Comparison of ENCODE assay signal across 20 mouse cellular contexts in genomic region chr9:60586920-60587319, GRCm38 (mm10).
A peak's percentile ranks its signal among the peaks of the same experiment; 100 is the strongest.
DNase-seq lines count a peak whose midpoint lies in the region; ATAC-seq and TF ChIP-seq lines count a peak whose summit lies in the region.
"Had no signal": no experiment of that assay in that cellular context is flagged by ENCODE, and none has a peak within 500 bp of the region (broad histone marks: within the 10 kb centered on the region; RNA-seq: fewer than 3 reads in every experiment).

No protein-coding gene starts in this region.

- H3K27ac ChIP-seq in intestine, postnatal 0 days (ENCODE audit: low read depth, low read length): no peak overlapping the region
- H3K27ac ChIP-seq in intestine, embryonic 15.5 days: no peak overlapping the region
- H3K27ac ChIP-seq in lung, postnatal 0 days (ENCODE audit: low read length): no peak overlapping the region
- H3K27ac ChIP-seq in CH12.LX (ENCODE audit: insufficient read depth, low read depth): no peak overlapping the region
- H3K27ac ChIP-seq: forebrain, embryonic 13.5 days; heart, embryonic 13.5 days; liver, embryonic 15.5 days; stomach, embryonic 15.5 days had no signal

- H3K9me3 ChIP-seq in intestine, postnatal 0 days (ENCODE audit: control insufficient read depth): no peaks in the 10 kb centered on the region
- H3K9me3 ChIP-seq in intestine, embryonic 15.5 days: no peaks in the 10 kb centered on the region
- no peaks in the 10 kb centered on the region for H3K9me3 ChIP-seq in lung, postnatal 0 days (ENCODE audit: low read length)
- H3K9me3 ChIP-seq in CH12.LX (replicated peaks; ENCODE audit: low read length): peaks cover 4% of the 10 kb centered on the region
- H3K9me3 ChIP-seq: forebrain, embryonic 13.5 days; G1E; heart, embryonic 13.5 days; liver, embryonic 15.5 days; stomach, embryonic 15.5 days had no signal

- TF ChIP-seq CTCF in intestine, postnatal 0 days (IDR thresholded peaks at IDR 0.05; ENCODE audit: low read depth): peak; percentile 55
- peak; percentile 42 for TF ChIP-seq CTCF in lung, postnatal 0 days (IDR thresholded peaks at IDR 0.05)
- TF ChIP-seq CTCF in CH12.LX (conservative IDR thresholded peaks at IDR 0.05 in 1 of 2, IDR thresholded peaks at IDR 0.05 in 1 of 2; ENCODE audit: low read depth in 2 of 2, low read length in 2 of 2): no peak
- peak; percentile 35; the same call in 1 of the 2 replicates for TF ChIP-seq CTCF in brain, embryonic 14.5 days (IDR thresholded peaks at IDR 0.05; ENCODE audit: borderline replicate concordance, extremely low read depth, insufficient read depth, insufficient read length)

- H3K36me3 ChIP-seq in intestine, postnatal 0 days (ENCODE audit: control insufficient read depth, insufficient read depth): peaks cover 14% of the 10 kb centered on the region; the same call in 1 of the 2 replicates
- no peaks in the 10 kb centered on the region for H3K36me3 ChIP-seq in intestine, embryonic 15.5 days
- no peaks in the 10 kb centered on the region for H3K36me3 ChIP-seq in lung, postnatal 0 days (ENCODE audit: insufficient read depth, low read length)
- H3K36me3 ChIP-seq in CH12.LX (replicated peaks in 1 of 2; ENCODE audit: control insufficient read depth in 1 of 2, insufficient read depth in 1 of 2, low read length in 1 of 2): peaks cover 0 to 21% of the 10 kb centered on the region in 2 experiments
- H3K36me3 ChIP-seq: G1E; liver, embryonic 15.5 days; stomach, embryonic 15.5 days had no signal

- TF ChIP-seq EP300 in lung, postnatal 0 days (IDR thresholded peaks at IDR 0.05): no peak
- no peak for TF ChIP-seq EP300 in CH12.LX (IDR thresholded peaks at IDR 0.05; ENCODE audit: low read length)

- in situ Hi-C loops in CH12.LX (cut with MboI; ENCODE audit: low pct_ligation_motif_present, low pct_unique_long_range_greater_than_20kb, low sequenced_read_pairs): no loop called here

- no peak for DNase-seq in lung, postnatal 0 days (ENCODE audit: low spot score)
- DNase-seq in lung, postnatal 10 days: no peak
- peak; percentile 3 for DNase-seq in CH12.LX (ENCODE audit: extremely low read depth)
- peak; percentile 28 for DNase-seq in brain, embryonic 14.5 days (ENCODE audit: low read depth)
- no peak for DNase-seq in adrenal gland, postnatal 4 days (ENCODE audit: low spot score in 2 of 2)
- DNase-seq: adrenal gland, postnatal 36 days; cerebellum, adult 8-10 months; gastrocnemius, postnatal 10 days; heart, adult 11 months; kidney, adult 8-10 months; kidney, postnatal 36 days; retina, postnatal 1 day; thymus, postnatal 25 days had no signal

- ATAC-seq in intestine, postnatal 0 days: no peak
- ATAC-seq in intestine, embryonic 15.5 days: no peak
- no peak for ATAC-seq in lung, postnatal 0 days
- ATAC-seq: forebrain, embryonic 13.5 days had no signal

- no peak for TF ChIP-seq RAD21 in CH12.LX (IDR thresholded peaks at IDR 0.05; ENCODE audit: low read depth, low read length)

- WGBS in intestine, postnatal 0 days: 80% methylated on average over 3 of the region's 3 CpGs
- 74% methylated on average over 3 of the region's 3 CpGs for WGBS in intestine, embryonic 15.5 days
- 74% methylated on average over 3 of the region's 3 CpGs for WGBS in lung, postnatal 0 days

- no peak overlapping the region for H3K4me3 ChIP-seq in intestine, postnatal 0 days (ENCODE audit: low read depth, low read length)
- H3K4me3 ChIP-seq in intestine, embryonic 15.5 days (replicated peaks): no peak overlapping the region
- no peak overlapping the region for H3K4me3 ChIP-seq in lung, postnatal 0 days (ENCODE audit: low read depth, low read length)
- H3K4me3 ChIP-seq in CH12.LX (replicated peaks in 1 of 3; ENCODE audit: low read depth in 2 of 3, low read length in 2 of 3, poor library complexity in 1 of 3): no peak overlapping the region
- H3K4me3 ChIP-seq: forebrain, embryonic 13.5 days; heart, embryonic 13.5 days; liver, embryonic 15.5 days; stomach, embryonic 15.5 days had no signal

- no peak overlapping the region for H3K4me2 ChIP-seq in intestine, postnatal 0 days (replicated peaks; ENCODE audit: low read depth)
- H3K4me2 ChIP-seq in intestine, embryonic 15.5 days (replicated peaks): no peak overlapping the region
- H3K4me2 ChIP-seq in lung, postnatal 0 days (replicated peaks; ENCODE audit: low read depth, low read length): no peak overlapping the region
- H3K4me2 ChIP-seq in CH12.LX (ENCODE audit: insufficient read depth, low read depth, poor library complexity, severe bottlenecking): no peak overlapping the region
- H3K4me2 ChIP-seq: forebrain, embryonic 13.5 days; heart, embryonic 13.5 days; liver, embryonic 15.5 days; stomach, embryonic 15.5 days had no signal

- H3K4me1 ChIP-seq in intestine, postnatal 0 days (replicated peaks; ENCODE audit: control insufficient read depth, insufficient read depth, low read length): no peaks in the 10 kb centered on the region
- H3K4me1 ChIP-seq in intestine, embryonic 15.5 days (replicated peaks): no peaks in the 10 kb centered on the region
- no peaks in the 10 kb centered on the region for H3K4me1 ChIP-seq in lung, postnatal 0 days (ENCODE audit: insufficient read depth, low read depth, low read length)
- no peaks in the 10 kb centered on the region for H3K4me1 ChIP-seq in CH12.LX (ENCODE audit: control insufficient read depth in 1 of 2, insufficient read depth in 2 of 2)
- H3K4me1 ChIP-seq: forebrain, embryonic 13.5 days; heart, embryonic 13.5 days; liver, embryonic 15.5 days; stomach, embryonic 15.5 days had no signal

- H3K79me2 ChIP-seq in CH12.LX (replicated peaks; ENCODE audit: control insufficient read depth, extremely low read depth, insufficient read depth, poor library complexity, severe bottlenecking): no peaks in the 10 kb centered on the region

- dilution Hi-C loops in CH12.LX (cut with MboI; ENCODE audit: extremely low pct_ligation_motif_present, extremely low pct_unique_long_range_greater_than_20kb, low sequenced_read_pairs): no loop called here

- TF ChIP-seq POLR2A in CH12.LX (IDR thresholded peaks at IDR 0.05; ENCODE audit: low read depth, low read length): no peak
- no peak for TF ChIP-seq POLR2A in brain, embryonic 14.5 days (IDR thresholded peaks at IDR 0.05; ENCODE audit: borderline replicate concordance, extremely low read depth, insufficient read depth, insufficient read length, poor library complexity, severe bottlenecking)

- H3K9ac ChIP-seq in intestine, postnatal 0 days (ENCODE audit: low read depth, low read length): no peak overlapping the region
- no peak overlapping the region for H3K9ac ChIP-seq in intestine, embryonic 15.5 days
- no peak overlapping the region for H3K9ac ChIP-seq in lung, postnatal 0 days (replicated peaks; ENCODE audit: low read depth)
- H3K9ac ChIP-seq in CH12.LX (ENCODE audit: insufficient read depth, low read depth): no peak overlapping the region
- H3K9ac ChIP-seq: forebrain, embryonic 13.5 days; heart, embryonic 13.5 days; liver, embryonic 15.5 days; stomach, embryonic 15.5 days had no signal

- no peaks in the 10 kb centered on the region for H3K27me3 ChIP-seq in intestine, postnatal 0 days (replicated peaks; ENCODE audit: control insufficient read depth, insufficient read depth, low read length)
- no peaks in the 10 kb centered on the region for H3K27me3 ChIP-seq in intestine, embryonic 15.5 days (replicated peaks)
- H3K27me3 ChIP-seq in lung, postnatal 0 days (replicated peaks; ENCODE audit: insufficient read depth, low read length): no peaks in the 10 kb centered on the region
- H3K27me3 ChIP-seq in CH12.LX (replicated peaks): no peaks in the 10 kb centered on the region
- H3K27me3 ChIP-seq: forebrain, embryonic 13.5 days; heart, embryonic 13.5 days; liver, embryonic 15.5 days; stomach, embryonic 15.5 days had no signal

TF ChIP-seq in CH12.LX, 34 proteins besides CTCF, POLR2A, EP300 and RAD21:
- TF ChIP-seq SIN3A (IDR thresholded peaks at IDR 0.05; ENCODE audit: low read length) (no peak), POLR2AphosphoS2 (IDR thresholded peaks at IDR 0.05; ENCODE audit: low read depth, low read length) (no peak), PAX5 (IDR thresholded peaks at IDR 0.05; ENCODE audit: low read length) (no peak), RCOR1 (conservative IDR thresholded peaks at IDR 0.05; ENCODE audit: low read depth, low read length) (no peak), USF2 (conservative IDR thresholded peaks at IDR 0.05; ENCODE audit: low read depth, low read length) (no peak), UBTF (IDR thresholded peaks at IDR 0.05; ENCODE audit: low read depth, low read length) (no peak), MAX (IDR thresholded peaks at IDR 0.05; ENCODE audit: low read length) (no peak), TCF12 (IDR thresholded peaks at IDR 0.05; ENCODE audit: low read depth, low read length) (no peak), ZNF384 (IDR thresholded peaks at IDR 0.05; ENCODE audit: low read depth, low read length) (no peak), CHD2 (IDR thresholded peaks at IDR 0.05; ENCODE audit: low read length) (no peak), ZC3H11A (IDR thresholded peaks at IDR 0.05; ENCODE audit: low read depth, low read length) (no peak), CHD1 (IDR thresholded peaks at IDR 0.05; ENCODE audit: low read depth, low read length) (no peak), BHLHE40 (IDR thresholded peaks at IDR 0.05; ENCODE audit: low read depth, low read length) (no peak), NRF1 (IDR thresholded peaks at IDR 0.05; ENCODE audit: low read depth, low read length) (no peak), ZMIZ1 (IDR thresholded peaks at IDR 0.05; ENCODE audit: low read depth, low read length) (no peak), ELF1 (IDR thresholded peaks at IDR 0.05; ENCODE audit: low read depth, low read length) (no peak), MYC (IDR thresholded peaks at IDR 0.05; ENCODE audit: low read depth, low read length) (no peak)
TF ChIP-seq in CH12.LX: peak in this region for 0.

Comparison
In these comparisons a context has a peak if more than half of its experiments do, and no peak if none do; other contexts are left out.
1. CTCF ChIP-seq: peak in intestine, postnatal 0 days (single experiment), lung, postnatal 0 days (single experiment) and brain, embryonic 14.5 days (single experiment); none in CH12.LX (0 of 2).
2. DNase-seq: peak in CH12.LX (single experiment) and brain, embryonic 14.5 days (single experiment); none in lung, postnatal 0 days (single experiment), lung, postnatal 10 days (single experiment) and adrenal gland, postnatal 4 days (0 of 2).